In the genomic region with DNA sequence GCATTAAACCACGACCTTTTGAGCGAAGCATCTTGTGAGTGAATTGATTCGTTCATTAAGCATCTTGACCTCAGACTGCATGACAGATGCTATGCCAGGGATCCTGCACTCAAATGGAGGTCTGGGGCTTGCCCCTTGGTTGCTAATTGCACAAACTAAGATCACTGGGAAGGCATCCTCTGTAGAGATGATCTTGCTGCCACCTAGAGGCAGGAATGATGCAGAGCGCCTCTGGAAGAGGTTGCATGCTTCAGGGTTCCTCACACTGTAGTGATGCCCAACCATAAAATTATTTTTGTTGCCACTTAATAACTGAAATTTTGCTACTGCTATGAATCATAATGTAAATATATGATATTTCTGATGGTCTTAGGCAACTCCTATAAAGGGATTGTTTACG, we compare ENCODE assay signal across 10 mouse cellular contexts. TPM values are rescaled to one million over a fixed set of nuclear protein-coding genes. Genes with fewer than 3 reads are reported as not detected.
DNase-seq lines count a peak whose midpoint lies in the region; ATAC-seq lines count a peak whose summit lies in the region.
"Had no signal": no experiment of that assay in that cellular context is flagged by ENCODE, and none has a peak within 500 bp of the region (broad histone marks: within the 10 kb centered on the region; RNA-seq: fewer than 3 reads in every experiment).

No protein-coding gene starts in this region.

- H3K36me3 ChIP-seq in forebrain, embryonic 16.5 days (ENCODE audit: control insufficient read depth, insufficient read depth): no peaks in the 10 kb centered on the region
- H3K36me3 ChIP-seq: heart, embryonic 13.5 days; neural tube, embryonic 13.5 days had no signal

- 55% methylated on average over 5 of the region's 5 CpGs for WGBS in forebrain, embryonic 16.5 days

- H3K4me2 ChIP-seq in forebrain, embryonic 16.5 days (ENCODE audit: low read length): no peak overlapping the region
- H3K4me2 ChIP-seq: heart, embryonic 13.5 days; neural tube, embryonic 13.5 days had no signal

- no peak for DNase-seq in cerebellum, adult 11-12 months
- peak; percentile 39 for DNase-seq in urinary bladder, postnatal 25 days (ENCODE audit: low spot score)
- DNase-seq in urinary bladder, adult 2 months (ENCODE audit: low spot score): no peak
- peak; percentile 15 to 72 for DNase-seq in layer of hippocampus, adult 18-20 months (ENCODE audit: low spot score in 2 of 2)
- peak; percentile 62 for DNase-seq in lung, postnatal 36 days
- peak; percentile 19 to 20 for DNase-seq in urinary bladder, postnatal 36 days (ENCODE audit: low spot score in 2 of 2)

- peaks cover 3% of the 10 kb centered on the region; the same call in 1 of the 2 replicates for H3K9me3 ChIP-seq in forebrain, embryonic 16.5 days (ENCODE audit: control insufficient read depth, low read length)
- H3K9me3 ChIP-seq: heart, embryonic 13.5 days had no signal

- H3K27ac ChIP-seq in forebrain, embryonic 16.5 days (ENCODE audit: low read length): no peak overlapping the region
- H3K27ac ChIP-seq: heart, embryonic 13.5 days; neural tube, embryonic 13.5 days had no signal

- H3K4me1 ChIP-seq in forebrain, embryonic 16.5 days (replicated peaks; ENCODE audit: control insufficient read depth, insufficient read depth, low read length): no peaks in the 10 kb centered on the region

- no peak overlapping the region for H3K9ac ChIP-seq in forebrain, embryonic 16.5 days (replicated peaks; ENCODE audit: low read depth, low read length)
- H3K9ac ChIP-seq: heart, embryonic 13.5 days; neural tube, embryonic 13.5 days had no signal

- H3K27me3 ChIP-seq in forebrain, embryonic 16.5 days (replicated peaks; ENCODE audit: control insufficient read depth, insufficient read depth, low read length): no peaks in the 10 kb centered on the region

- H3K4me3 ChIP-seq in forebrain, embryonic 16.5 days (replicated peaks; ENCODE audit: low read length): no peak overlapping the region
- H3K4me3 ChIP-seq: heart, embryonic 13.5 days; neural tube, embryonic 13.5 days had no signal

- 0 out of 2 replicates have a peak, but pooled peaks have one; percentile 56 for ATAC-seq in cerebellum, adult (ENCODE audit: insufficient number of reproducible peaks, low FRiP score, low TSS enrichment)
- peak; percentile 63 for ATAC-seq in forebrain, embryonic 16.5 days

RNA-seq across cellular contexts. Expression of gene Kcna5, which starts 37.3 kb away (rescaled TPM):
- 0.62 and 0.78 TPM in 2 replicates for polyA plus RNA-seq in urinary bladder, adult 2 months (2012; rRNA removed)
- polyA plus RNA-seq in forebrain, embryonic 16.5 days (2015; fragmentation: Nextera tagmentation; extraction: Ambion mirVana): 2.2 and 2.4 TPM in 2 replicates
- total RNA-seq in layer of hippocampus, adult 18-20 months (2021): 1 to 10 TPM; 1.6 to 2.0 TPM

Comparison
In these comparisons a context has a peak if more than half of its experiments do, and no peak if none do; other contexts are left out.
1. DNase-seq: peak in urinary bladder, postnatal 25 days (single experiment), layer of hippocampus, adult 18-20 months (2 of 2), lung, postnatal 36 days (single experiment) and urinary bladder, postnatal 36 days (2 of 2); none in cerebellum, adult 11-12 months (single experiment) and urinary bladder, adult 2 months (single experiment).